Comparison of ENCODE assay signal across 24 mouse cellular contexts in the genomic region with DNA sequence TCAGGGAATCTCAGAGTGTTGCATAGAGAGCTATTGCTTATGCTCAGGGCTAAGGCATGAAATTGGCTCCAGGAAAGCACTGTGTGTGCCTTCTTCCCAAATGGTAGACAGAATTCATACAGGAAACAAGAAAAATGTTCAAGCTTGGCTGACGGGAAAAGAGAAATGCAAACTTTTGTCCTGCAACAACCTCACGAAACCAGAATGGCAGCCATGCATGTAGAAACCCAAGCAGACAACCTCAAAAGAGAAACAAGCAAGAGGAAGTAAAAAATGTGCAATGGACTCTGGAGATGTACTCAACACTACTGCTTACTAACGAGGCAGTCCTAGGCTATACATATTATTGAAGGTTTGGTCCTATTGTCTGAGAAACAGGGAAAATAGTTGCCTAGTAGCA.
"Had no signal": no experiment of that assay in that cellular context is flagged by ENCODE, and none has a peak within 500 bp of the region (broad histone marks: within the 10 kb centered on the region; RNA-seq: fewer than 3 reads in every experiment).

No protein-coding gene starts in this region.

- H3K9me3 ChIP-seq: embryonic facial prominence, embryonic 10.5 days; embryonic facial prominence, embryonic 12.5 days; embryonic facial prominence, embryonic 13.5 days; embryonic facial prominence, embryonic 15.5 days; forebrain, embryonic 10.5 days; forebrain, embryonic 12.5 days; forebrain, embryonic 13.5 days; forebrain, embryonic 15.5 days had no signal

- H3K4me1 ChIP-seq: embryonic facial prominence, embryonic 12.5 days; embryonic facial prominence, embryonic 15.5 days; forebrain, embryonic 10.5 days; forebrain, embryonic 12.5 days; forebrain, embryonic 13.5 days; forebrain, embryonic 15.5 days had no signal

- H3K4me3 ChIP-seq: embryonic facial prominence, embryonic 10.5 days; embryonic facial prominence, embryonic 12.5 days; embryonic facial prominence, embryonic 13.5 days; embryonic facial prominence, embryonic 15.5 days; erythroblast, embryonic 14.5 days; forebrain, embryonic 10.5 days; forebrain, embryonic 12.5 days; forebrain, embryonic 13.5 days; forebrain, embryonic 15.5 days; gastrocnemius, adult 2 months; heart, adult 2 months had no signal

- H3K27me3 ChIP-seq: embryonic facial prominence, embryonic 12.5 days; embryonic facial prominence, embryonic 13.5 days; embryonic facial prominence, embryonic 15.5 days; forebrain, embryonic 12.5 days; forebrain, embryonic 13.5 days; forebrain, embryonic 15.5 days had no signal

- H3K9ac ChIP-seq: embryonic facial prominence, embryonic 12.5 days; embryonic facial prominence, embryonic 13.5 days; embryonic facial prominence, embryonic 15.5 days; forebrain, embryonic 12.5 days; forebrain, embryonic 13.5 days; forebrain, embryonic 15.5 days; forebrain, postnatal 0 days had no signal

- H3K4me2 ChIP-seq: embryonic facial prominence, embryonic 12.5 days; embryonic facial prominence, embryonic 13.5 days; embryonic facial prominence, embryonic 15.5 days; forebrain, embryonic 12.5 days; forebrain, embryonic 13.5 days; forebrain, embryonic 15.5 days had no signal

- H3K27ac ChIP-seq: embryonic facial prominence, embryonic 10.5 days; embryonic facial prominence, embryonic 12.5 days; embryonic facial prominence, embryonic 13.5 days; embryonic facial prominence, embryonic 15.5 days; forebrain, embryonic 10.5 days; forebrain, embryonic 12.5 days; forebrain, embryonic 13.5 days; forebrain, embryonic 15.5 days; gastrocnemius, adult 2 months; heart, adult 2 months had no signal

- H3K36me3 ChIP-seq: embryonic facial prominence, embryonic 10.5 days; embryonic facial prominence, embryonic 12.5 days; embryonic facial prominence, embryonic 13.5 days; embryonic facial prominence, embryonic 15.5 days; forebrain, embryonic 10.5 days; forebrain, embryonic 12.5 days; forebrain, embryonic 15.5 days had no signal

- DNase-seq: cerebellum, adult 9-10 months; cerebellum, adult 9-11 months; cerebellum, postnatal 10 days; cerebellum, postnatal 14 days; cerebellum, postnatal 25 days; cerebellum, postnatal 36 days; embryo, embryonic 11 days; forebrain, postnatal 0 days; gastrocnemius, adult 2 months; gastrocnemius, postnatal 10 days; gastrocnemius, postnatal 14 days; gastrocnemius, postnatal 25 days; gastrocnemius, postnatal 36 days; heart, adult 18-20 months; heart, adult 2 months had no signal
